Mouse (Mus musculus) ES-Bruce4 (cell line): ENCODE measurements around the gene Arsk. TPM values are rescaled to one million over a fixed set of nuclear protein-coding genes. Genes with fewer than 3 reads are reported as not detected.

ENCODE experiments used
- H3K27ac ChIP-seq: 2 replicates; pipeline ENCODE4 v1.5.1; 2012; ENCODE audit warnings: low read length, inconsistent platforms; ENCODE audit not compliant: insufficient read depth
- H3K27me3 ChIP-seq: 2 replicates; pipeline ENCODE4 v1.6.1; 2012; ENCODE audit warnings: mild to moderate bottlenecking, low read length, inconsistent platforms; ENCODE audit not compliant: control insufficient read depth, poor library complexity, insufficient read depth, severe bottlenecking
- H3K36me3 ChIP-seq: 2 replicates; pipeline ENCODE4 v1.6.1; 2012; ENCODE audit warnings: inconsistent platforms, mild to moderate bottlenecking, low read length, moderate library complexity; ENCODE audit not compliant: control insufficient read depth, poor library complexity, insufficient read depth, severe bottlenecking
- H3K4me1 ChIP-seq: one replicate; pipeline ENCODE4 v1.8.1; 2011; ENCODE audit warnings: low read length; ENCODE audit not compliant: control insufficient read depth, insufficient read depth
- H3K4me3 ChIP-seq: 2 replicates; pipeline ENCODE4 v1.5.1; 2011; ENCODE audit warnings: low read depth, mild to moderate bottlenecking, low read length
- H3K9ac ChIP-seq: 2 replicates; pipeline ENCODE4 v1.6.1; 2012; ENCODE audit warnings: low read depth, mild to moderate bottlenecking, inconsistent platforms; ENCODE audit not compliant: poor library complexity, severe bottlenecking
- H3K9me3 ChIP-seq: replicated peaks from 2 replicates; pipeline ENCODE4 v1.6.1; 2012; ENCODE audit warnings: mild to moderate bottlenecking, low read length, inconsistent platforms; ENCODE audit not compliant: control insufficient read depth, poor library complexity, insufficient read depth, severe bottlenecking
- CTCF ChIP-seq: IDR thresholded peaks from one replicate; pipeline ENCODE4 v1.8.1; 2011; ENCODE audit warnings: low read depth, low read length
- EP300 ChIP-seq: IDR thresholded peaks from 2 replicates; pipeline ENCODE4 v1.6.1; 2011; ENCODE audit warnings: low read depth, low read length; ENCODE audit not compliant: insufficient read depth
- POLR2A ChIP-seq: IDR thresholded peaks from one replicate; pipeline ENCODE4 v1.8.1; 2011; ENCODE audit warnings: low read length; ENCODE audit not compliant: insufficient read depth
- polyA plus RNA-seq: library from polyadenylated mRNA; stranded (reverse); fragments of >200 nt; gene quantifications from 2 replicates; pipeline ENCODE4 v1.2.4, GENCODE M21; 2011; ENCODE audit warnings: low read depth; ENCODE audit not compliant: missing spikeins, insufficient read depth, insufficient read length

The Arsk gene
- polyA plus RNA-seq, 1 experiment: 9.9 TPM

DNA sequence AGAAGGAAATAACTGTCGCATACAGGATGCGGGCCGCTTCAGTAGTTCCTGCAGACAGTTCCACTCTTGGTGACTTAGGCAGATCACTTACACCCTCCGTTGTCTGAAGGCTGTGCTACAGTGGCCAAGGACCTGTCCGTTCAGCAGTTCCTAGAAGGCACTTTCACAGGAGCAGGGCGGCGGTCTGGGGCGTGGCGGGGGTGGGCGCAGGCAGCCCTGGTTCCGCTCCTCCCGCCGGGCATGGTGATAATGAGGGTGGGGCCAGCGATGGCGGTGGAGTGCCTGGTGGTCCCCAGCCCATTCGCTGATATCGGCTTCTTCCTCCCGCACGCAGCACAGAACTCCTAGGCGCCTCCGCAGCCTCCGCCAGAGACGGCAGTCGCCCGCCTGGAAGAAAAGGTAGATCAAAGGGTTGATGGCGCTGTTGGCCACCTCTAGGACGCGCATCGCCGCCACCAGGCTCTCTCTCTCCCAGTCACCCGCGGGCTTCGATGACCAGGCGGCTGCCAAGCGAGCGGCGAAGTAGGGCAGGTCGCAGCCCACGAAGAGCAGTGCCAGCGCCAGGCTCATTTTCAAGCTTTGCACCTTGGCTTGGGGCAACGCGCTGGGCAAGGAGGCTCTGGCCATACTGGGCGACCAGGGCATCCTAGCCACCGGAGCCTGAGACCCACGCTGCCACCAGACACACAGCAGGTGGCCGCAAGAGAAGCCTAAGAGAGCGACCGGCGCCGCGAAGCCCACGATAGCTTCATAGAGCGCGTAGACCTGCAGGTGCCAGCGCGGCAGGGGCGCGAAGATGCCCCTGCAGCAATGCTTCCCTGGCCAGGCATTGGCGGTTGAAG lies 42.8 kb downstream of the Arsk start:
- Histone ChIP-seq H3K36me3 (no peaks in the 10 kb centered on the region), H3K4me3 (peak overlapping the region; percentile 55), H3K9ac (no peak overlapping the region), H3K9me3 (no peaks in the 10 kb centered on the region), H3K4me1 (no peaks in the 10 kb centered on the region), H3K27ac (no peak overlapping the region), H3K27me3 (peaks cover 4% of the 10 kb centered on the region; the same call in 1 of the 2 replicates)
- TF ChIP-seq POLR2A: no peak
- TF ChIP-seq EP300: no peak
- TF ChIP-seq CTCF: no peak

DNA sequence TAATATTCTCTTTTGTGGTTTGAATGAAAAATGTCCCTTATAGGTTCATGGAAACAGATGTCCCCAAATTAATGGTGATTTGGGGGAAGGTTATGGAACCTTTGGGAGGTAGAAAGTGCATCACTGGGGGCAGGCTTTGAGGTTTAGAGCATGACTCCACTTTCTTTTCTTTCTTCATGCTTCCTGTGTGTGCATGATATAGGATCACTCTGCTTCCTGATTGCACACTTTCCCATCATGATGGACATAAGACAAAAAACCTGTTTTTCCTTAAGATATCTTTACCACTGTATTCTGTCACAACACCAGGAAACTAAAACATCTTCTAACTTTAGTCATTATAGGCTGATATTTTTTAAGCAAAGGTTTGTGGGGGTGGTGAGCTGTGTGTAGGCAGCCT lies 53.5 kb downstream of the Arsk start:
- no peaks in the 10 kb centered on the region for H3K9me3 ChIP-seq
- H3K4me3 ChIP-seq: no peak overlapping the region
- TF ChIP-seq POLR2A: no peak
- no peak for TF ChIP-seq EP300
- no peak for TF ChIP-seq CTCF
- no peak overlapping the region for H3K27ac ChIP-seq
- H3K4me1 ChIP-seq: no peaks in the 10 kb centered on the region
- H3K9ac ChIP-seq: no peak overlapping the region
- no peaks in the 10 kb centered on the region for H3K36me3 ChIP-seq
- no peaks in the 10 kb centered on the region for H3K27me3 ChIP-seq

- TF ChIP-seq CTCF (no peak), EP300 (no peak), POLR2A (no peak)
- no peaks in the 10 kb centered on the region for H3K36me3 ChIP-seq
- H3K9me3 ChIP-seq: no peaks in the 10 kb centered on the region
- no peak overlapping the region for H3K9ac ChIP-seq
- no peaks in the 10 kb centered on the region for H3K27me3 ChIP-seq
- H3K4me3 ChIP-seq: no peak overlapping the region
- H3K27ac ChIP-seq: no peak overlapping the region
- no peaks in the 10 kb centered on the region for H3K4me1 ChIP-seq
Measured at GRCm38 (mm10) chr13:76042455-76042854, 56.0 kb downstream of the Arsk start.

- Histone ChIP-seq H3K4me3 (no peak overlapping the region), H3K9me3 (no peaks in the 10 kb centered on the region), H3K4me1 (no peaks in the 10 kb centered on the region), H3K36me3 (no peaks in the 10 kb centered on the region), H3K27ac (no peak overlapping the region), H3K9ac (no peak overlapping the region), H3K27me3 (peaks cover 1% of the 10 kb centered on the region; the same call in 1 of the 2 replicates)
- TF ChIP-seq CTCF: no peak
- TF ChIP-seq POLR2A: no peak
- no peak for TF ChIP-seq EP300
Measured at GRCm38 (mm10) chr13:76024588-76024987, 73.9 kb downstream of the Arsk start.

DNA sequence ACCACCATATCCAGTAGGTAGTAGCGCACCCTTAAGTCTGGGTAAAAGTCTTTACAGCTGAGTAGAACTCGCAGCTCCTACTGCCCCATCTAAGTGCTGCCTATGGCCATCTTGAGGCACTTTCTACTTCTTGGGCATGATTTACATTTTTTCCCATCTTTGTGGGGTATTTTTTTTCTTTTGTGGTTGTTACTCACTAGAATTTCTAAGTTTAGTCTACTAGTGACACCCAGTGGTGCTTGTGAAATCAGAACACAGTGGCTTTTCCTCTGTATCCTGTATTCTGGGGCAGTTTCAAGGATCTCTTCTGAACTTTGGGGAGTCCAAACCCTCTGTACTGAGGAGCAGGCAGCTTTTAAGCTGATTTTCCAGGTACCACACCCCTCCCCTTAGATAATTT lies 76.7 kb downstream of the Arsk start:
- TF ChIP-seq CTCF (no peak), EP300 (no peak), POLR2A (no peak)
- Histone ChIP-seq H3K4me1 (no peaks in the 10 kb centered on the region), H3K4me3 (no peak overlapping the region), H3K36me3 (no peaks in the 10 kb centered on the region), H3K27ac (no peak overlapping the region), H3K9ac (no peak overlapping the region), H3K27me3 (peaks cover 1% of the 10 kb centered on the region; the same call in 1 of the 2 replicates), H3K9me3 (no peaks in the 10 kb centered on the region)

DNA sequence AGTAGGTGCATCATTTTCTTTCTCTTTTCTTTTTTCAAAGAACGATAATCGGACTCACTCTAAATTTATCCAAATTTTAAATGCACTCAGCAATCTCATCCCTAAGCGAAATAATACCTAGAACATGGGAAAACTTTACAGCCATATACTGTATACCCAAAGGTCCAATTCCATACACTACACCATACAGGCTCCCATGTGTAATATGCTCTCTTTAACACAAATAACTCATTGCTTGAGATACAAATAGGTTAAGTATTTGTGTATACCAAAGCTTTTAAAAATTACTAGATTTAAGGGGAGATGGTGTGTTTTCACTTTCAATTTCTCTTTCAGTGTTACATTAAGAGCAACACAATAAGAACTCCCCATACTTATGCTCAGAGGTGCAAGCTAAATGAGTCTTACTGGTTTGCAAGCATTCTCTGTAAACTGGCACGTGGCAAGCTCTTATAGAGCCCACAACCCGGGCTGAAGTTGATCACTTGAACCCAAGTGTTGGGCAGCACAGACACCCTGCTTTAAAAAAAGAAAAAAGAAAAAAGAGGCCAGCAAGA lies 79.5 kb downstream of the Arsk start:
- Histone ChIP-seq H3K36me3 (no peaks in the 10 kb centered on the region), H3K4me1 (no peaks in the 10 kb centered on the region), H3K4me3 (peak overlapping the region; percentile 19; the same call in 1 of the 2 replicates), H3K27ac (no peak overlapping the region), H3K9me3 (no peaks in the 10 kb centered on the region), H3K27me3 (peaks cover 1% of the 10 kb centered on the region; the same call in 1 of the 2 replicates), H3K9ac (peak overlapping the region; percentile 40; the same call in 1 of the 2 replicates)
- no peak for TF ChIP-seq EP300
- TF ChIP-seq POLR2A: no peak
- TF ChIP-seq CTCF: no peak
